Mouse (Mus musculus) neutrophil, adult 59 days (primary cell): ENCODE measurements around the gene Pgam1. TPM values are rescaled to one million over a fixed set of nuclear protein-coding genes. Genes with fewer than 3 reads are reported as not detected.

Experiments used
- total RNA-seq, 2 experiments: library from RNA; stranded (reverse); gene quantifications; 1 replicate in 1 of 2; 2 replicates in 1 of 2; pipeline ENCODE4 v1.2.4; 2023

Pgam1 gene
- total RNA-seq: 100 to 1,000 TPM; 335 to 350 TPM

DNA sequence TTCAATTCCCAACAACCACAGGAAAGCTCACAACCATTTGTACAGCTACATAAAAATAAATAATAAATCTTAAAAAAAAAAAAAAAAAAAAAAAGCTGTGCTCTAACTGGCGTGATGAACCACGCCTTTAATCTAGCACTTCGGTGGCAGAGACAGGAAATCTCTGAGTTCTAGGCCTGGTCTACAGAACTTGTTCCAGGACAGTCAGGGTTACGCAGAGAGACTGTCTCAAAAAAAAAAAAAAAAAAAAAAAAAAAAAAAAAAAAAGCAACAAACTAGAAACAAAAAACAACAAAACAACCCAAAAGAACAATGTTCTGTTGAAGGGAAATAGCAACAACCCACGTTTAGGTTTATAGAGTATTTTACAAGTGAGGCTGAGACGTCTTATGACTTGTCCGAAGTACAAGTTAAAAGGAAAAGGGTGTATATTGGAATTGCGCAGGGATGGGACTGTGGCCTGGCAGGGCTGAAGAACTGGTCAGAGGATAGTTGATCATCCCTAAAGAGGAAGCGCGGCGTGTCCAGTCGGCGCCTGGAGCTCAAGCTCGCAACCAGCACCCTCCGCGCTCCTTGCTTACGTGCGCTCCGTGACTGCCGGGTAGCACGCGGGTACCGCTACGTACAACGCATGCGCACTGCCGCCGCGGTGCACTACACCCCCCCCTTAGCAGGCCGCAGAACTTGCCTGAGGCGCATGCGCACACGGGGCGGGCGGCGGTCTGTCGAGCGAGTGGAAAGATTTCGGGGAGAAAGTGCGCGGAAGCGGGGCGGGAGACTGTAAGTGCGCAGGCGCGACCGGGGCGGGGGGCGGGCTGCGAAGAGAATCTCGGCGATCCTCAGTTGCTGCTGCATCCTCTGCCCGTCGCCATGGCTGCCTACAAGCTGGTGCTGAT, at the start of gene Pgam1:
Pgam1 (plus strand) TSS at position 746 of the 896 bp plus-strand sequence.

DNA sequence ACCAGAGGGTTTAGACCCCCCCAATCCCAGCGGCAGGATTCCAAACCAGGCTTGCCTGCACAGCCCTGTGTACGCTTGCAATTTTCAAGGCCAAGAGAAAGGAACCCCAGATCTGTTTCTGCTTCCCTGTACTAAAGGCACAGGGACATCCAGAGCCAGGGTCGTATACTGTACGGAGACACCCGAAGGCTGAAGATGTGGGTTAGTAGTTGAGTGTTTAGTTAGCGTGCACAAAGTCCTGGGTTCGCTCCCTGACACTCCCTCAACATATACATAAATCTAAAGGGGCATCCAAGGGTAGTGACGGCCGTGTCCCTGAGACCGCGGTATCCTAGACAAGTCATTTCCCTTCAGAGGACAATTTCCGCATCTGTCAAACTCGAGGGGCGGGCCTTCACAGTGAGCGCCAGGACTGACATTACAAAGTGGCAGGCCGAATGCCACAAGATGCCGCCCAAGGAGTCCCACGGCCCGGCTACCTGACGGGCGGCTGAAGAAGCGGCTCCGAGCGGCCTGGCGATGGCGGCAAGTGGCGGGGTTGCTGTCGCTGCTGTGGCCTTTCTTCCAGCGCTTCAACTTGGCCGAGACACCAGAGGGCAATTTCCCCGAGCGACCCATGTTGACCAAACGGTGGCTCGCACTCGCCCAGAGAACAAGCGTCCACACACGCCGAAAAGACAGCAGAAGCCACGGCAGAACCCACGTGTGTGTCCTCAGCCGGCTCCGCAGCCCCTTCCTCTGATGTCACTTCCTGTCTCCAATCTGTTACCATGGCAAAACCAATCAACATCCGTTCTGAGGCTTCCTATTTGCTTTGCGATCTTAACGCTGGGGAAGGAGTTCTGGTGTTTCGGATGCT, 16.0 kb upstream of the Pgam1 start, which contains the start of gene Rrp12:
Rrp12 (minus strand) TSS at position 714 of the 859 bp plus-strand sequence.

DNA sequence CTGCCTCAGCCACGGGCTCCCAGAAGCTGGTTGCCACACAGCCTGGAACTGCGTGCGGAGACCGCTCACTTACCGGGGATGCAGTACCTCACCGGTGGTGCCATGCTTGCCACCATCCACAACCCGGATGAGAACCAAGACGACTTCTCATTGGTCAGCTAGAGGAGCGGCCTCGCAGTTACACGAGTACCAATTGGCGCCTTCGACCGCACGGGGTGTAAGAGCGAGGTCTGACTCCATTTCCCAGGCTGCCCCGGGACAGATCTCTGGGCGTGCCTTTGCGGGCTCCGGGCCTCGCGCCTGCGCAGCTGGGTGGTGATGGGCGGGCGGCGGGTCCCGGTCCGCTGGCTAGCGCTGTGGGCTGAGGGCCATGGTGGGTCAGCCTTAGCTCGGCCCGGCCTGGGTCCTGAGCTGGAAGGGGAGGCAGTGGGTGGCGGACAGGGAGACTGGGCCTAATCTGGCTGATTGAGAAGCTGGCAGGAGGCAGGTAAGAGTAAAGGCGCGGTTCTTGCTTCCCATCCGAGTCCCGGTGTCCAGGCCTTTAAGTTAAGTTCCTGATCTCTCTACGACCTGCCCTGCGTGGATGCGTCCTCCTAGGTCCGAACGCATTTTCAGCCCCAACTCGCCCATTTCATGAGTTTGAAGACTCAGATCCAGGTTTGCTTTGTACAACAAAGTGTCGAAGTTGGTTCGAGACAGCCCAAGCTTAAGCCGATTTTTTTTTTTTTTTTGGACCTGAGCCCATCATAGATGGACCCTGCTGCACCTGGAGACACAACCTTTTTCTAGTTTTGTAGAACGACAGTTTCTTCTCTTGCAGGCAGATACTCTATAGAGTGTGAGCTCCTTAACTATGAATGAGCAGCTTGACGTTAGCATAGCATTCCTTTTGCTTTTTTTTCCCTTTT, 21.7 kb downstream of the Pgam1 start, which contains the start of the genes Exosc1 and Zdhhc16:
Exosc1 (minus strand) TSS at position 245 of the 908 bp plus-strand sequence.
Zdhhc16 (plus strand) TSS at position 302 of the 908 bp plus-strand sequence.

Other genes with a start within 250 kb of the Pgam1 start
- gene Slit1, start 168.3 kb upstream of the Pgam1 start, total RNA-seq: under 1 TPM; 0.31 to 0.44 TPM
- gene Arhgap19, start 109.9 kb upstream of the Pgam1 start, total RNA-seq: 10 to 100 TPM; 55.5 to 56.3 TPM
- gene Frat1, start 82.0 kb upstream of the Pgam1 start, total RNA-seq: 10 to 100 TPM; 28.8 to 35.0 TPM
- 10 to 100 TPM; 47.9 to 48.6 TPM for gene Frat2, start 63.8 kb upstream of the Pgam1 start, total RNA-seq
- 10 to 100 TPM; 11.7 to 12.0 TPM for gene Rrp12, start 15.8 kb upstream of the Pgam1 start, total RNA-seq
- 10 to 100 TPM; 12.7 to 15.1 TPM for gene Exosc1, start 21.5 kb downstream of the Pgam1 start, total RNA-seq
- gene Zdhhc16, start 21.6 kb downstream of the Pgam1 start, total RNA-seq: 10 to 100 TPM; 31.4 to 34.2 TPM
- gene Mms19, start 69.2 kb downstream of the Pgam1 start, total RNA-seq: 10 to 100 TPM; 33.8 to 41.6 TPM
- 10 to 100 TPM; 32.2 to 38.0 TPM for gene Ubtd1, start 69.8 kb downstream of the Pgam1 start, total RNA-seq
- gene Ankrd2, start 124.1 kb downstream of the Pgam1 start, total RNA-seq: under 1 TPM in 1 of 2 experiments, not detected in 1; 0.33 TPM
- gene Hoga1, start 133.7 kb downstream of the Pgam1 start, total RNA-seq: not detected
- gene 4933411K16Rik, start 140.3 kb downstream of the Pgam1 start, total RNA-seq: not detected
- gene Morn4, start 174.4 kb downstream of the Pgam1 start, total RNA-seq: not detected
- gene Pi4k2a, start 178.5 kb downstream of the Pgam1 start, total RNA-seq: 10 to 100 TPM; 37.7 to 39.8 TPM
- gene Avpi1, start 217.1 kb downstream of the Pgam1 start, total RNA-seq: 1 to 10 TPM in 1 of 2 experiments, under 1 TPM in 1; 0.99 to 1.3 TPM
- gene Marveld1, start 235.5 kb downstream of the Pgam1 start, total RNA-seq: 10 to 100 TPM; 14.1 to 15.0 TPM